Mouse (Mus musculus): ENCODE data around the gene P2rx3. TPM values are rescaled to one million over a fixed set of nuclear protein-coding genes. Genes with fewer than 3 reads are reported as not detected.

Gene P2rx3
- polyA plus RNA-seq, 1 experiment from 2014 or later, result 1.7 TPM

DNA sequence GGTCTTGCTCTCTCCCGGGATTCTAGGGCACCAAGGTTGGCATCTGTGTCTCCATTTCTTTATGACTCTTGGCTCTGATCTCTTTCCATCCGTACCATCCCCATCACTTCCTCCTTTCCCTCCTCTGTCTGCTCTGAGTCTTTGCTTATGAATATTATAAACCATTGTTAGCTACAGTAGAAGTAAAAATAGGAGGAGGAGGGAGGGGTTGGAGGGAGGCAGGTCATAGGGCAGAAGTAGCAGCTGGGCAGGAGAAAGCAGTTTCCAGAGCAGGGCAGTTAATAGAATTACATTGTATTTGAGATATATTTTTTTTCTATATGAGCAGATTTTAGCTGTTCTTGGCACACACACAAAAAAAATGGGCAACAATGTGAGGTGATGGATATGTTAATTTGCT lies 88.5 kb downstream of the P2rx3 start:
- no peak overlapping the region for H3K27ac ChIP-seq (replicated peaks)
- no peaks in the 10 kb centered on the region for H3K27me3 ChIP-seq
- H3K4me3 ChIP-seq (replicated peaks), result no peak overlapping the region
- WGBS, result 92% methylated on average over 2 of the region's 2 CpGs
- no peaks in the 10 kb centered on the region for H3K9me3 ChIP-seq (replicated peaks)
- no peak overlapping the region for H3K9ac ChIP-seq
- peaks cover 39% of the 10 kb centered on the region for H3K36me3 ChIP-seq
- no peaks in the 10 kb centered on the region for H3K4me1 ChIP-seq
- no peak for ATAC-seq (ENCODE audit: insufficient number of reproducible peaks, low FRiP score, low TSS enrichment, low read depth)
- H3K4me2 ChIP-seq (replicated peaks), result no peak overlapping the region

Other genes starting within 250 kb of the P2rx3 start
- 35.3 and 36.7 TPM in 2 replicates for gene Ube2l6, start 238.6 kb downstream of the P2rx3 start, polyA plus RNA-seq (2015; fragmentation: Nextera tagmentation; extraction: Ambion mirVana)
- gene Smtnl1, start 214.8 kb downstream of the P2rx3 start, polyA plus RNA-seq (2015; fragmentation: Nextera tagmentation; extraction: Ambion mirVana), result 0.33 and 0.53 TPM in 2 replicates
- gene Timm10, start 210.5 kb downstream of the P2rx3 start, polyA plus RNA-seq (2015; fragmentation: Nextera tagmentation; extraction: Ambion mirVana), result 45.7 and 49.7 TPM in 2 replicates
- 13.7 and 15.8 TPM in 2 replicates for gene Slc43a1, start 198.6 kb downstream of the P2rx3 start, polyA plus RNA-seq (2015; fragmentation: Nextera tagmentation; extraction: Ambion mirVana)
- 1.1 and 2.0 TPM in 2 replicates for gene Rtn4rl2, start 150.8 kb downstream of the P2rx3 start, polyA plus RNA-seq (2015; fragmentation: Nextera tagmentation; extraction: Ambion mirVana)
- 31.3 and 31.7 TPM in 2 replicates for gene Slc43a3, start 100.9 kb downstream of the P2rx3 start, polyA plus RNA-seq (2015; fragmentation: Nextera tagmentation; extraction: Ambion mirVana)
- gene Prg2, start 57.0 kb downstream of the P2rx3 start, polyA plus RNA-seq (2015; fragmentation: Nextera tagmentation; extraction: Ambion mirVana), result not detected in 2 replicates
- not detected in 2 replicates for gene Prg3, start 49.2 kb downstream of the P2rx3 start, polyA plus RNA-seq (2015; fragmentation: Nextera tagmentation; extraction: Ambion mirVana)
- gene Ssrp1, start 228 bp downstream of the P2rx3 start, polyA plus RNA-seq (2015; fragmentation: Nextera tagmentation; extraction: Ambion mirVana), result 236 and 250 TPM in 2 replicates
- gene Tnks1bp1, start 10.6 kb upstream of the P2rx3 start, polyA plus RNA-seq (2015; fragmentation: Nextera tagmentation; extraction: Ambion mirVana), result 63.8 and 68.0 TPM in 2 replicates
- 62.5 and 64.8 TPM in 2 replicates for gene Aplnr, start 98.8 kb upstream of the P2rx3 start, polyA plus RNA-seq (2015; fragmentation: Nextera tagmentation; extraction: Ambion mirVana)
- 0.79 and 1.0 TPM in 2 replicates for gene Lrrc55, start 159.7 kb upstream of the P2rx3 start, polyA plus RNA-seq (2015; fragmentation: Nextera tagmentation; extraction: Ambion mirVana)